Mouse (Mus musculus): ENCODE measurements around the gene Gmpr.

The Gmpr gene

GRCm38 (mm10) chr13:45538532-45539204 lies 31.4 kb downstream of the Gmpr start:
- in situ Hi-C loops (cut with MboI, MseI) = no loop called here

GRCm38 (mm10) chr13:45539205-45539568 lies 31.9 kb downstream of the Gmpr start:
- in situ Hi-C loops (cut with MboI, MseI) = no loop called here

GRCm38 (mm10) chr13:45545974-45546373 lies 38.7 kb downstream of the Gmpr start:
- in situ Hi-C loops (cut with MboI, MseI) = no loop called here

GRCm38 (mm10) chr13:45546946-45547345 lies 39.7 kb downstream of the Gmpr start:
- in situ Hi-C loops (cut with MboI, MseI) = no loop called here

GRCm38 (mm10) chr13:45547549-45547948 lies 40.3 kb downstream of the Gmpr start:
- in situ Hi-C loops (cut with MboI, MseI) = no loop called here

GRCm38 (mm10) chr13:45553674-45554073 lies 46.4 kb downstream of the Gmpr start:
- in situ Hi-C loops (cut with MboI, MseI) = no loop called here

- in situ Hi-C loops (cut with MboI, MseI) = no loop called here
These were observed 51.1 kb downstream of the Gmpr start for GRCm38 (mm10) chr13:45558367-45558766.

- in situ Hi-C loops (cut with MboI, MseI) = no loop called here
These were observed 52.0 kb downstream of the Gmpr start for GRCm38 (mm10) chr13:45559258-45559657.

- in situ Hi-C loops (cut with MboI, MseI) = no loop called here
These were observed 53.3 kb downstream of the Gmpr start for GRCm38 (mm10) chr13:45560543-45560942.

GRCm38 (mm10) chr13:45562011-45562410 lies 54.8 kb downstream of the Gmpr start:
- in situ Hi-C loops (cut with MboI, MseI) = no loop called here

GRCm38 (mm10) chr13:45564946-45565345 lies 57.7 kb downstream of the Gmpr start:
- in situ Hi-C loops (cut with MboI, MseI) = no loop called here

GRCm38 (mm10) chr13:45569932-45570331 lies 62.7 kb downstream of the Gmpr start:
- in situ Hi-C loops (cut with MboI, MseI) = no loop called here

- in situ Hi-C loops (cut with MboI, MseI) = no loop called here
These were observed 64.6 kb downstream of the Gmpr start for GRCm38 (mm10) chr13:45571795-45572262.

- in situ Hi-C loops (cut with MboI, MseI) = no loop called here
These were observed 65.5 kb downstream of the Gmpr start for GRCm38 (mm10) chr13:45572768-45573167.

GRCm38 (mm10) chr13:45576185-45576584 lies 68.9 kb downstream of the Gmpr start:
- in situ Hi-C loops (cut with MboI, MseI) = no loop called here

- in situ Hi-C loops (cut with MboI, MseI) = no loop called here
These were observed 70.1 kb downstream of the Gmpr start for GRCm38 (mm10) chr13:45577366-45577765.

- in situ Hi-C loops (cut with MboI, MseI) = no loop called here
These were observed 70.5 kb downstream of the Gmpr start for GRCm38 (mm10) chr13:45577784-45578183.

GRCm38 (mm10) chr13:45579751-45580150 lies 72.5 kb downstream of the Gmpr start:
- in situ Hi-C loops (cut with MboI, MseI) = no loop called here

GRCm38 (mm10) chr13:45582294-45582693 lies 75.0 kb downstream of the Gmpr start:
- in situ Hi-C loops (cut with MboI, MseI) = no loop called here

- in situ Hi-C loops (cut with MboI, MseI) = no loop called here
These were observed 75.8 kb downstream of the Gmpr start for GRCm38 (mm10) chr13:45583061-45583460.

- in situ Hi-C loops (cut with MboI, MseI) = no loop called here
These were observed 83.7 kb downstream of the Gmpr start for GRCm38 (mm10) chr13:45590898-45591297.

- in situ Hi-C loops (cut with MboI, MseI) = no loop called here
These were observed 86.7 kb downstream of the Gmpr start for GRCm38 (mm10) chr13:45593914-45594313.

- in situ Hi-C loops (cut with MboI, MseI) = no loop called here
These were observed 88.2 kb downstream of the Gmpr start for GRCm38 (mm10) chr13:45595416-45595815.

- in situ Hi-C loops (cut with MboI, MseI) = no loop called here
These were observed 92.6 kb downstream of the Gmpr start for GRCm38 (mm10) chr13:45599831-45600230.
